Mouse (Mus musculus) forebrain, embryonic 13.5 days (tissue): ENCODE results near the gene E130311K13Rik. TPM values are rescaled to one million over a fixed set of nuclear protein-coding genes. Genes with fewer than 3 reads are reported as not detected.

ENCODE experiments used
- ATAC-seq: fragments of 200-750 bp; cut with Nextera tagmentation; 2 replicates; pipeline ENCODE4 v1.8.0; 2017
- H3K27ac ChIP-seq: fragments of 300-500 bp; sonication (generic); 2 replicates; pipeline ENCODE4 v1.5.1; 2015; ENCODE audit warnings: inconsistent platforms, mild to moderate bottlenecking, moderate library complexity
- H3K27me3 ChIP-seq: fragments of 300-500 bp; sonication (generic); 2 replicates; pipeline ENCODE4 v1.6.1; 2015; ENCODE audit warnings: mild to moderate bottlenecking, inconsistent platforms
- H3K36me3 ChIP-seq: fragments of 300-500 bp; sonication (generic); 2 replicates; pipeline ENCODE4 v1.6.1; 2015; ENCODE audit warnings: mild to moderate bottlenecking, inconsistent platforms; ENCODE audit not compliant: poor library complexity, severe bottlenecking
- H3K4me1 ChIP-seq: fragments of 300-500 bp; sonication (generic); 2 replicates; pipeline ENCODE4 v1.6.1; 2015; ENCODE audit warnings: inconsistent platforms
- H3K4me2 ChIP-seq: fragments of 300-500 bp; sonication (generic); 2 replicates; pipeline ENCODE4 v1.6.1; 2015; ENCODE audit warnings: inconsistent platforms, mild to moderate bottlenecking, moderate library complexity
- H3K4me3 ChIP-seq: fragments of 300-500 bp; sonication (generic); 2 replicates; pipeline ENCODE4 v1.5.1; 2015; ENCODE audit warnings: mild to moderate bottlenecking, inconsistent platforms
- H3K9ac ChIP-seq: fragments of 300-500 bp; sonication (generic); 2 replicates; pipeline ENCODE4 v1.6.1; 2015; ENCODE audit warnings: mild to moderate bottlenecking, inconsistent platforms
- H3K9me3 ChIP-seq: fragments of 300-500 bp; sonication (generic); replicated peaks from 2 replicates; pipeline ENCODE4 v1.6.1; 2016; ENCODE audit warnings: inconsistent platforms
- WGBS: fragments of 180-500 bp; shearing (Covaris S2); methylation state at CpG from one replicate; pipeline ENCODE4 v1.1.7; 2015; 5-methylcytosine and 5-hydroxymethylcytosine counted together
- polyA plus RNA-seq: library from polyadenylated mRNA; unstranded; fragments of >200 nt; fragmentation: Nextera tagmentation; extraction: Ambion mirVana; gene quantifications from 2 replicates; pipeline ENCODE4 v1.2.1, GENCODE M21; 2015

E130311K13Rik gene
- polyA plus RNA-seq, 1 experiment from 2014 or later, result 5.0 TPM

- Histone ChIP-seq H3K4me2 (no peak overlapping the region), H3K4me1 (no peaks in the 10 kb centered on the region), H3K27me3 (no peaks in the 10 kb centered on the region), H3K4me3 (no peak overlapping the region), H3K9me3 (no peaks in the 10 kb centered on the region), H3K9ac (no peak overlapping the region), H3K27ac (no peak overlapping the region), H3K36me3 (peaks cover 6% of the 10 kb centered on the region; the same call in 1 of the 2 replicates)
- 62% methylated on average over 3 of the region's 3 CpGs for WGBS
- no peak for ATAC-seq
Measured at GRCm38 (mm10) chr3:63919634-63920033, 9.6 kb downstream of the E130311K13Rik start.

- no peak for ATAC-seq
- H3K4me1 ChIP-seq, result peaks cover 2% of the 10 kb centered on the region; the same call in 1 of the 2 replicates
- 88% methylated on average over 4 of the region's 4 CpGs for WGBS
- H3K36me3 ChIP-seq, result peaks cover 3% of the 10 kb centered on the region; the same call in 1 of the 2 replicates
- H3K4me3 ChIP-seq, result no peak overlapping the region
- H3K27ac ChIP-seq, result no peak overlapping the region
- no peaks in the 10 kb centered on the region for H3K9me3 ChIP-seq
- H3K9ac ChIP-seq, result no peak overlapping the region
- H3K4me2 ChIP-seq, result no peak overlapping the region
- H3K27me3 ChIP-seq, result no peaks in the 10 kb centered on the region
Measured at GRCm38 (mm10) chr3:63910301-63910700, 19.0 kb downstream of the E130311K13Rik start.

- no peak overlapping the region for H3K27ac ChIP-seq
- H3K9ac ChIP-seq, result peak overlapping the region; percentile 66
- H3K4me3 ChIP-seq, result peak overlapping the region; percentile 32
- no peak for ATAC-seq
- H3K36me3 ChIP-seq, result no peaks in the 10 kb centered on the region
- H3K27me3 ChIP-seq, result no peaks in the 10 kb centered on the region
- WGBS, result 2% methylated on average over 18 of the region's 18 CpGs
- no peaks in the 10 kb centered on the region for H3K9me3 ChIP-seq
- peaks cover 19% of the 10 kb centered on the region for H3K4me1 ChIP-seq
- peak overlapping the region; percentile 67 for H3K4me2 ChIP-seq
Measured at GRCm38 (mm10) chr3:63905241-63905640, 24.0 kb downstream of the E130311K13Rik start.

- H3K4me1 ChIP-seq, result peaks cover 27% of the 10 kb centered on the region
- no peaks in the 10 kb centered on the region for H3K27me3 ChIP-seq
- H3K36me3 ChIP-seq, result no peaks in the 10 kb centered on the region
- H3K27ac ChIP-seq, result no peak overlapping the region
- H3K9me3 ChIP-seq, result no peaks in the 10 kb centered on the region
- no peak overlapping the region for H3K9ac ChIP-seq
- ATAC-seq, result no peak
- no peak overlapping the region for H3K4me2 ChIP-seq
- 66% methylated on average over 2 of the region's 2 CpGs for WGBS
- H3K4me3 ChIP-seq, result no peak overlapping the region
Measured at GRCm38 (mm10) chr3:63904157-63904556, 25.1 kb downstream of the E130311K13Rik start.

GRCm38 (mm10) chr3:63900021-63900571, 29.2 kb downstream of the E130311K13Rik start:
- Histone ChIP-seq H3K36me3 (no peaks in the 10 kb centered on the region), H3K4me1 (peaks cover 47% of the 10 kb centered on the region), H3K27ac (peak overlapping the region; percentile 89), H3K9ac (peak overlapping the region; percentile 86), H3K27me3 (no peaks in the 10 kb centered on the region), H3K4me2 (peak overlapping the region; percentile 79), H3K4me3 (peak overlapping the region; percentile 81), H3K9me3 (no peaks in the 10 kb centered on the region)
- peak; percentile 29; the same call in 1 of the 2 replicates for ATAC-seq
- WGBS, result 1% methylated on average over 12 of the region's 12 CpGs

GRCm38 (mm10) chr3:63899309-63899695, 30.0 kb downstream of the E130311K13Rik start, which contains the start of gene Plch1:
Plch1 (minus strand) TSS chr3:63899472.
- Histone ChIP-seq H3K9ac (peak within 1 kb of the TSS; percentile 86), H3K4me2 (peak within 1 kb of the TSS; percentile 79), H3K36me3 (no peaks in the 10 kb centered on the region), H3K27me3 (no peaks in the 10 kb centered on the region), H3K4me1 (peaks cover 41% of the 10 kb centered on the region), H3K27ac (peak within 1 kb of the TSS; percentile 89), H3K9me3 (no peaks in the 10 kb centered on the region), H3K4me3 (peak within 1 kb of the TSS; percentile 81)
- WGBS, result under 1% methylated on average over 12 of the region's 12 CpGs
- peak; percentile 86 for ATAC-seq

- Histone ChIP-seq H3K4me1 (peaks cover 41% of the 10 kb centered on the region), H3K36me3 (no peaks in the 10 kb centered on the region), H3K4me3 (peak overlapping the region; percentile 81), H3K9me3 (no peaks in the 10 kb centered on the region), H3K9ac (peak overlapping the region; percentile 86), H3K27me3 (no peaks in the 10 kb centered on the region), H3K4me2 (peak overlapping the region; percentile 79), H3K27ac (peak overlapping the region; percentile 89)
- peak; percentile 92 for ATAC-seq
- under 1% methylated on average over 41 of the region's 41 CpGs for WGBS
Measured at GRCm38 (mm10) chr3:63898581-63899308, 30.5 kb downstream of the E130311K13Rik start.

- H3K4me2 ChIP-seq, result peak overlapping the region; percentile 79
- H3K9me3 ChIP-seq, result no peaks in the 10 kb centered on the region
- peaks cover 44% of the 10 kb centered on the region for H3K4me1 ChIP-seq
- peak overlapping the region; percentile 81; the same call in 1 of the 2 replicates for H3K4me3 ChIP-seq
- no peak for ATAC-seq
- 0% methylated on average over 1 of the region's 1 CpGs for WGBS
- H3K27me3 ChIP-seq, result no peaks in the 10 kb centered on the region
- H3K36me3 ChIP-seq, result no peaks in the 10 kb centered on the region
- no peak overlapping the region for H3K27ac ChIP-seq
- H3K9ac ChIP-seq, result no peak overlapping the region
Measured at GRCm38 (mm10) chr3:63897177-63897576, 32.1 kb downstream of the E130311K13Rik start.

GRCm38 (mm10) chr3:63896303-63896702, 33.0 kb downstream of the E130311K13Rik start:
- Histone ChIP-seq H3K4me2 (peak overlapping the region; percentile 79; the same call in 1 of the 2 replicates), H3K36me3 (no peaks in the 10 kb centered on the region), H3K27me3 (no peaks in the 10 kb centered on the region), H3K4me1 (peaks cover 44% of the 10 kb centered on the region), H3K27ac (no peak overlapping the region; the same call in 1 of the 2 replicates), H3K9ac (no peak overlapping the region), H3K4me3 (no peak overlapping the region), H3K9me3 (no peaks in the 10 kb centered on the region)
- 37% methylated on average over 4 of the region's 4 CpGs for WGBS
- ATAC-seq, result no peak

GRCm38 (mm10) chr3:63895786-63896185, 33.5 kb downstream of the E130311K13Rik start:
- Histone ChIP-seq H3K9ac (no peak overlapping the region), H3K4me1 (peaks cover 41% of the 10 kb centered on the region), H3K36me3 (no peaks in the 10 kb centered on the region), H3K27ac (no peak overlapping the region), H3K9me3 (no peaks in the 10 kb centered on the region), H3K27me3 (no peaks in the 10 kb centered on the region), H3K4me3 (no peak overlapping the region), H3K4me2 (no peak overlapping the region)
- WGBS, result 6% methylated on average over 2 of the region's 2 CpGs
- no peak for ATAC-seq

- Histone ChIP-seq H3K4me1 (peaks cover 29% of the 10 kb centered on the region), H3K4me3 (no peak overlapping the region), H3K36me3 (no peaks in the 10 kb centered on the region), H3K9ac (no peak overlapping the region), H3K4me2 (no peak overlapping the region), H3K9me3 (no peaks in the 10 kb centered on the region), H3K27me3 (no peaks in the 10 kb centered on the region), H3K27ac (no peak overlapping the region)
- no peak for ATAC-seq
- WGBS, result 76% methylated on average over 7 of the region's 7 CpGs
Measured at GRCm38 (mm10) chr3:63893677-63894076, 35.6 kb downstream of the E130311K13Rik start.

- no peak for ATAC-seq
- H3K4me3 ChIP-seq, result no peak overlapping the region
Measured at GRCm38 (mm10) chr3:63892154-63892553, 37.1 kb downstream of the E130311K13Rik start.

More at GRCm38 (mm10) chr3:63892154-63892553, 37.1 kb downstream of the E130311K13Rik start:
- 57% methylated on average over 3 of the region's 3 CpGs for WGBS
- H3K4me1 ChIP-seq, result peaks cover 18% of the 10 kb centered on the region
- H3K27ac ChIP-seq, result no peak overlapping the region
- H3K27me3 ChIP-seq, result no peaks in the 10 kb centered on the region
- H3K4me2 ChIP-seq, result no peak overlapping the region
- no peaks in the 10 kb centered on the region for H3K9me3 ChIP-seq
- H3K36me3 ChIP-seq, result no peaks in the 10 kb centered on the region
- no peak overlapping the region for H3K9ac ChIP-seq
